Mouse (Mus musculus) brain, embryonic 14.5 days (tissue): ENCODE results near the gene Ncdn. TPM values are rescaled to one million over a fixed set of nuclear protein-coding genes. Genes with fewer than 3 reads are reported as not detected.

Source experiments
- DNase-seq: peaks from one replicate; pipeline ENCODE4 v3.0.0-alpha.2; 2011; ENCODE audit warnings: low read depth
- CTCF ChIP-seq: fragments of 200-500 bp; IDR thresholded peaks from 2 replicates; pipeline ENCODE4 v1.5.1; 2012; ENCODE audit warnings: inconsistent platforms, mild to moderate bottlenecking, moderate library complexity, borderline replicate concordance; ENCODE audit not compliant: insufficient read depth, insufficient read length; ENCODE audit errors: extremely low read depth
- POLR2A ChIP-seq: fragments of 200-500 bp; IDR thresholded peaks from 2 replicates; pipeline ENCODE4 v1.6.1; 2012; ENCODE audit warnings: mild to moderate bottlenecking, inconsistent platforms, borderline replicate concordance; ENCODE audit not compliant: poor library complexity, insufficient read depth, insufficient read length, severe bottlenecking; ENCODE audit errors: extremely low read depth
- polyA plus RNA-seq: library from polyadenylated mRNA; depleted of rRNA; stranded (reverse); fragments of >200 nt; gene quantifications from 2 replicates; pipeline ENCODE4 v1.2.3, GENCODE M21; 2012

Gene Ncdn
- polyA plus RNA-seq, 1 experiment, result 107 TPM

GRCm38 (mm10) chr4:126770831-126771230 lies 17.6 kb upstream of the Ncdn start:
- DNase-seq, result no peak
- no peak for TF ChIP-seq POLR2A
- TF ChIP-seq CTCF, result no peak

- TF ChIP-seq POLR2A (no peak), CTCF (no peak)
- no peak for DNase-seq
These were observed 16.7 kb upstream of the Ncdn start for GRCm38 (mm10) chr4:126769800-126770563.

- DNase-seq, result no peak
- TF ChIP-seq POLR2A (no peak), CTCF (no peak)
These were observed 10.2 kb upstream of the Ncdn start for GRCm38 (mm10) chr4:126763483-126763882.

GRCm38 (mm10) chr4:126762586-126763359 lies 9.5 kb upstream of the Ncdn start:
- no peak for TF ChIP-seq CTCF
- TF ChIP-seq POLR2A, result no peak
- no peak for DNase-seq

- TF ChIP-seq POLR2A (no peak), CTCF (no peak)
- DNase-seq, result no peak
These were observed 6.2 kb upstream of the Ncdn start for GRCm38 (mm10) chr4:126759435-126759834.

- TF ChIP-seq POLR2A (no peak), CTCF (no peak)
- no peak for DNase-seq
These were observed 5.1 kb upstream of the Ncdn start for GRCm38 (mm10) chr4:126758299-126758698.

- peak; percentile 67 for DNase-seq
- TF ChIP-seq CTCF (no peak), POLR2A (no peak)
These were observed 3.5 kb upstream of the Ncdn start for GRCm38 (mm10) chr4:126756766-126757165.

GRCm38 (mm10) chr4:126754736-126755374 lies 1.6 kb upstream of the Ncdn start:
- TF ChIP-seq CTCF (no peak), POLR2A (no peak)
- no peak for DNase-seq

- DNase-seq, result no peak
- no peak for TF ChIP-seq CTCF
- no peak for TF ChIP-seq POLR2A
These were observed 983 bp upstream of the Ncdn start for GRCm38 (mm10) chr4:126754231-126754611.

- DNase-seq, result peak; percentile 61
- no peak for TF ChIP-seq CTCF
- TF ChIP-seq POLR2A, result no peak
These were observed 563 bp downstream of the Ncdn start for GRCm38 (mm10) chr4:126752608-126753141.

- DNase-seq, result no peak
- TF ChIP-seq POLR2A (no peak), CTCF (no peak; the same call in 1 of the 2 replicates)
These were observed 1.1 kb downstream of the Ncdn start for GRCm38 (mm10) chr4:126752024-126752607.

GRCm38 (mm10) chr4:126751556-126752023 lies 1.6 kb downstream of the Ncdn start:
- TF ChIP-seq CTCF (no peak), POLR2A (no peak)
- DNase-seq, result no peak

- TF ChIP-seq CTCF (no peak), POLR2A (no peak)
- no peak for DNase-seq
These were observed 2.2 kb downstream of the Ncdn start for GRCm38 (mm10) chr4:126750863-126751555.
